Mouse (Mus musculus): ENCODE data around the gene Ubald1. TPM values are rescaled to one million over a fixed set of nuclear protein-coding genes. Genes with fewer than 3 reads are reported as not detected.

The Ubald1 gene
- 34.9 and 38.2 TPM in 2 replicates for polyA plus RNA-seq (2012; rRNA removed; ENCODE audit: low replicate concordance)

DNA sequence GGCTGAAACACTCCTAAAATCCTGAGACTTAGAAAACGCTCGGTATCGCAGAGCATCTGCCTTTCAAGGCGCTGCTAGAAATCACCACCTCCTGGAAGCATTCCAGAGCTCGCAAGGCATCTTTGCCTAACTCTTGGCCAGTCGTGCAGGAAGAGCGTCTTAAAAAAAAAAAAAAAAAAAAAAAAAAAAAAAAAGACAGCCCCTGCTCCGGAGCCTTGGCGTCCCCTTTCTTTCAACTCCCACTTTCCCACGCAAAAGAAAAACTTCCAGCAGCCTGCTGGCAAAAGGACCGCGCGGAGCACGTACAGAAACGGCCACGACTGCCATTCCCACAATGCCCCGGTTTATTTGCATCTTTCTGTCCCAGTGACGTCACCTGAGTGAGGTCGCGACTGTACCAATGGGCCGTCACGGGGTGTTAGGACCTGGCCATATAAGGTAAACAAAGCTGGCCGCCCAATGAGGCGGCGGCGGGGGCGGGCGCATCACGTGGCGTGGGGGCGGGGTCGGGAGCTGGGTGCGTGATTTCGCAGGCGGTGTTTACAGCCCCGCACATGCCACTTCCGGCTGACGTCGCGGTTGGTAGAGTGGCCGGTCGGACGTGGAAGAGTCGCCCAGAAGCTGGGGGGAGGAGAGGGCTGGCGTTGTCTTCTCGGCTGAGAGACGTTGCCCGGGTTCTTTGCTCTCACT, at the start of gene Ubald1:
TSS of gene Ubald1 (minus strand) at position 180 of the 690 bp plus-strand sequence.

GRCm38 (mm10) chr16:4885760-4886689, 5.9 kb upstream of the Ubald1 start, which contains the start of gene Mgrn1:
Gene Mgrn1 (plus strand): TSS chr16:4886249.

DNA sequence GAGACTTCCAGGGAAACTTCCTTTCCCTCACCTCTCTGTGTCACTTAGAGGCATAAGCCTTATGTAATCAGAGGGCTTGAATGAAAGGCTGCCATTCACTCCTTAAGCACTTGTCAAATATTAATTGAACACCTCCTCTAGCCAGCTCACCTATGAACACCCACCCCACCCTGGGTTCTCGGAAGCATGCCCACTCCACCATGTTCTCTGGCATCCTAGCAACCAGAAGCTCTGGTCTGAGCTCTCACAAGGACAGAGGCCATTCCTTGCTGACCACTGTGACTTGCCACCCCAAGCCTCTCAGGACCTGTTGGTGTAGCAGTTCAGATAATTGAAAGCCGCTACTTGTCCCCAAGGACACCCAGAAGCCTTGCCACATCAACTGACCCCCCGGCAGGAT, 44.9 kb downstream of the Ubald1 start, which contains the start of gene 4930562C15Rik:
TSS of gene 4930562C15Rik (plus strand) at position 226 of the 400 bp plus-strand sequence.

Other genes with a start within 250 kb of the Ubald1 start
- gene Vasn, start 240.4 kb downstream of the Ubald1 start, polyA plus RNA-seq (2012; rRNA removed; ENCODE audit: low replicate concordance): 6.7 and 11.5 TPM in 2 replicates
- gene Dnaja3, start 240.3 kb downstream of the Ubald1 start, polyA plus RNA-seq (2012; rRNA removed; ENCODE audit: low replicate concordance): 11.5 and 14.3 TPM in 2 replicates
- 77.5 and 83.3 TPM in 2 replicates for gene Coro7, start 200.5 kb downstream of the Ubald1 start, polyA plus RNA-seq (2012; rRNA removed; ENCODE audit: low replicate concordance)
- 2.5 and 5.1 TPM in 2 replicates for gene Nmral1, start 161.0 kb downstream of the Ubald1 start, polyA plus RNA-seq (2012; rRNA removed; ENCODE audit: low replicate concordance)
- 19.9 and 20.9 TPM in 2 replicates for gene Hmox2, start 154.0 kb downstream of the Ubald1 start, polyA plus RNA-seq (2012; rRNA removed; ENCODE audit: low replicate concordance)
- gene Cdip1, start 90.0 kb downstream of the Ubald1 start, polyA plus RNA-seq (2012; rRNA removed; ENCODE audit: low replicate concordance): 138 and 207 TPM in 2 replicates
- gene 4930562C15Rik, start 44.9 kb downstream of the Ubald1 start, polyA plus RNA-seq (2012; rRNA removed; ENCODE audit: low replicate concordance): not detected in 2 replicates
- 128 and 172 TPM in 2 replicates for gene Mgrn1, start 5.9 kb upstream of the Ubald1 start, polyA plus RNA-seq (2012; rRNA removed; ENCODE audit: low replicate concordance)
- 37.5 and 39.6 TPM in 2 replicates for gene Nudt16l1, start 58.4 kb upstream of the Ubald1 start, polyA plus RNA-seq (2012; rRNA removed; ENCODE audit: low replicate concordance)
- 21.8 and 24.0 TPM in 2 replicates for gene Anks3, start 83.9 kb upstream of the Ubald1 start, polyA plus RNA-seq (2012; rRNA removed; ENCODE audit: low replicate concordance)
- not detected in 2 replicates for gene Sept12, start 117.5 kb upstream of the Ubald1 start, polyA plus RNA-seq (2012; rRNA removed; ENCODE audit: low replicate concordance)
- gene Smim22, start 127.0 kb upstream of the Ubald1 start, polyA plus RNA-seq (2012; rRNA removed; ENCODE audit: low replicate concordance): 205 and 527 TPM in 2 replicates
- 50.5 and 84.1 TPM in 2 replicates for gene Rogdi, start 133.2 kb upstream of the Ubald1 start, polyA plus RNA-seq (2012; rRNA removed; ENCODE audit: low replicate concordance)
- 33.0 and 46.5 TPM in 2 replicates for gene Glyr1, start 169.5 kb upstream of the Ubald1 start, polyA plus RNA-seq (2012; rRNA removed; ENCODE audit: low replicate concordance)
- gene Ubn1, start 169.7 kb upstream of the Ubald1 start, polyA plus RNA-seq (2012; rRNA removed; ENCODE audit: low replicate concordance): 11.9 and 15.4 TPM in 2 replicates

Measured in duodenum, adult 2 months (tissue).